Mouse (Mus musculus): ENCODE measurements around the gene Pold1. TPM values are rescaled to one million over a fixed set of nuclear protein-coding genes. Genes with fewer than 3 reads are reported as not detected.
A peak's percentile ranks its signal among the peaks of the same experiment; 100 is the strongest.

Gene Pold1
- total and polyA plus RNA-seq, 2 experiments from 2014 or later = 18.3 to 41.8 TPM

GRCm38 (mm10) chr7:44586930-44587329, 38.3 kb upstream of the Pold1 start:
- H3K4me2 ChIP-seq (ENCODE audit: low read depth, low read length) = peak overlapping the region; percentile 33; the same call in 1 of the 2 replicates
- H3K9me3 ChIP-seq (replicated peaks; ENCODE audit: control insufficient read depth, low read length) = no peaks in the 10 kb centered on the region
- TF ChIP-seq CTCF (IDR thresholded peaks at IDR 0.05; ENCODE audit: low read depth) (no peak), EP300 (IDR thresholded peaks at IDR 0.05; ENCODE audit: low read depth) (no peak)
- no peak overlapping the region for H3K9ac ChIP-seq (replicated peaks; ENCODE audit: low read depth, low read length)
- H3K36me3 ChIP-seq (replicated peaks; ENCODE audit: control insufficient read depth, insufficient read depth, low read length) = no peaks in the 10 kb centered on the region
- H3K4me3 ChIP-seq (ENCODE audit: low read depth, low read length) = peak overlapping the region; percentile 20
- H3K27me3 ChIP-seq (ENCODE audit: control insufficient read depth, insufficient read depth, low read length) = peaks cover 70% of the 10 kb centered on the region
- peaks cover 12% of the 10 kb centered on the region for H3K4me1 ChIP-seq (ENCODE audit: control insufficient read depth, insufficient read depth)
- ATAC-seq (ENCODE audit: insufficient read depth, low read depth) (0 out of 2 replicates have a peak, but pooled peaks have one; percentile 13), DNase-seq (ENCODE audit: low spot score) (peak; percentile 14)
- no peak overlapping the region for H3K27ac ChIP-seq (ENCODE audit: low read depth)
- WGBS = under 1% methylated on average over 18 of the region's 18 CpGs

- Histone ChIP-seq H3K4me3 (ENCODE audit: low read depth, low read length) (peak overlapping the region; percentile 20), H3K27me3 (ENCODE audit: control insufficient read depth, insufficient read depth, low read length) (peaks cover 65% of the 10 kb centered on the region), H3K9ac (replicated peaks; ENCODE audit: low read depth, low read length) (no peak overlapping the region)
Measured at GRCm38 (mm10) chr7:44586518-44586917, 37.9 kb upstream of the Pold1 start.

GRCm38 (mm10) chr7:44585606-44586005, 37.0 kb upstream of the Pold1 start:
- Histone ChIP-seq H3K36me3 (replicated peaks; ENCODE audit: control insufficient read depth, insufficient read depth, low read length) (no peaks in the 10 kb centered on the region), H3K27me3 (ENCODE audit: control insufficient read depth, insufficient read depth, low read length) (peaks cover 56% of the 10 kb centered on the region), H3K4me1 (ENCODE audit: control insufficient read depth, insufficient read depth) (peaks cover 3% of the 10 kb centered on the region; the same call in 1 of the 2 replicates), H3K4me3 (ENCODE audit: low read depth, low read length) (no peak overlapping the region), H3K9ac (replicated peaks; ENCODE audit: low read depth, low read length) (no peak overlapping the region), H3K9me3 (replicated peaks; ENCODE audit: control insufficient read depth, low read length) (no peaks in the 10 kb centered on the region), H3K4me2 (ENCODE audit: low read depth, low read length) (no peak overlapping the region), H3K27ac (ENCODE audit: low read depth) (no peak overlapping the region)
- 81% methylated on average over 6 of the region's 6 CpGs for WGBS
- DNase-seq (ENCODE audit: low spot score) (no peak), ATAC-seq (ENCODE audit: insufficient read depth, low read depth) (no peak)
- TF ChIP-seq EP300 (IDR thresholded peaks at IDR 0.05; ENCODE audit: low read depth) = no peak
- no peak for TF ChIP-seq CTCF (IDR thresholded peaks at IDR 0.05; ENCODE audit: low read depth)

More at GRCm38 (mm10) chr7:44586518-44586917, 37.9 kb upstream of the Pold1 start:
- H3K36me3 ChIP-seq (replicated peaks; ENCODE audit: control insufficient read depth, insufficient read depth, low read length) = no peaks in the 10 kb centered on the region
- H3K9me3 ChIP-seq (replicated peaks; ENCODE audit: control insufficient read depth, low read length) = no peaks in the 10 kb centered on the region
- peak overlapping the region; percentile 33; the same call in 1 of the 2 replicates for H3K4me2 ChIP-seq (ENCODE audit: low read depth, low read length)
- TF ChIP-seq EP300 (IDR thresholded peaks at IDR 0.05; ENCODE audit: low read depth) (no peak), CTCF (IDR thresholded peaks at IDR 0.05; ENCODE audit: low read depth) (no peak)
- H3K27ac ChIP-seq (ENCODE audit: low read depth) = no peak overlapping the region
- WGBS = 10% methylated on average over 19 of the region's 19 CpGs
- peaks cover 11% of the 10 kb centered on the region for H3K4me1 ChIP-seq (ENCODE audit: control insufficient read depth, insufficient read depth)
- DNase-seq (ENCODE audit: low spot score) (no peak), ATAC-seq (ENCODE audit: insufficient read depth, low read depth) (no peak)

GRCm38 (mm10) chr7:44584921-44585320, 36.3 kb upstream of the Pold1 start:
- H3K4me2 ChIP-seq (ENCODE audit: low read depth, low read length) = no peak overlapping the region
- ATAC-seq (ENCODE audit: insufficient read depth, low read depth) (no peak), DNase-seq (ENCODE audit: low spot score) (no peak)
- H3K4me3 ChIP-seq (ENCODE audit: low read depth, low read length) = no peak overlapping the region
- H3K4me1 ChIP-seq (ENCODE audit: control insufficient read depth, insufficient read depth) = peaks cover 3% of the 10 kb centered on the region; the same call in 1 of the 2 replicates
- no peaks in the 10 kb centered on the region for H3K9me3 ChIP-seq (replicated peaks; ENCODE audit: control insufficient read depth, low read length)
- 71% methylated on average over 6 of the region's 6 CpGs for WGBS
- no peak overlapping the region for H3K9ac ChIP-seq (replicated peaks; ENCODE audit: low read depth, low read length)
- no peak overlapping the region for H3K27ac ChIP-seq (ENCODE audit: low read depth)
- no peak for TF ChIP-seq CTCF (IDR thresholded peaks at IDR 0.05; ENCODE audit: low read depth)
- TF ChIP-seq EP300 (IDR thresholded peaks at IDR 0.05; ENCODE audit: low read depth) = no peak
- peaks cover 50% of the 10 kb centered on the region for H3K27me3 ChIP-seq (ENCODE audit: control insufficient read depth, insufficient read depth, low read length)
- H3K36me3 ChIP-seq (replicated peaks; ENCODE audit: control insufficient read depth, insufficient read depth, low read length) = no peaks in the 10 kb centered on the region

GRCm38 (mm10) chr7:44584265-44584804, 35.7 kb upstream of the Pold1 start:
- no peak overlapping the region for H3K4me2 ChIP-seq (ENCODE audit: low read depth, low read length)
- H3K27ac ChIP-seq (ENCODE audit: low read depth) = no peak overlapping the region
- WGBS = 51% methylated on average over 4 of the region's 4 CpGs
- no peak for ATAC-seq (ENCODE audit: insufficient read depth, low read depth)
- peaks cover 44% of the 10 kb centered on the region for H3K27me3 ChIP-seq (ENCODE audit: control insufficient read depth, insufficient read depth, low read length)
- TF ChIP-seq CTCF (IDR thresholded peaks at IDR 0.05; ENCODE audit: low read depth) = no peak
- TF ChIP-seq EP300 (IDR thresholded peaks at IDR 0.05; ENCODE audit: low read depth) = no peak
- no peak overlapping the region for H3K4me3 ChIP-seq (ENCODE audit: low read depth, low read length)
- no peak for DNase-seq (ENCODE audit: low spot score)
- peaks cover 3% of the 10 kb centered on the region; the same call in 1 of the 2 replicates for H3K4me1 ChIP-seq (ENCODE audit: control insufficient read depth, insufficient read depth)
- H3K36me3 ChIP-seq (replicated peaks; ENCODE audit: control insufficient read depth, insufficient read depth, low read length) = no peaks in the 10 kb centered on the region
- H3K9me3 ChIP-seq (replicated peaks; ENCODE audit: control insufficient read depth, low read length) = no peaks in the 10 kb centered on the region
- no peak overlapping the region for H3K9ac ChIP-seq (replicated peaks; ENCODE audit: low read depth, low read length)

- DNase-seq (ENCODE audit: low spot score) (no peak), ATAC-seq (ENCODE audit: insufficient read depth, low read depth) (no peak)
- WGBS = 68% methylated on average over 1 of the region's 1 CpGs
- no peak overlapping the region for H3K4me3 ChIP-seq (ENCODE audit: low read depth, low read length)
- no peaks in the 10 kb centered on the region for H3K36me3 ChIP-seq (replicated peaks; ENCODE audit: control insufficient read depth, insufficient read depth, low read length)
- peaks cover 32% of the 10 kb centered on the region for H3K27me3 ChIP-seq (ENCODE audit: control insufficient read depth, insufficient read depth, low read length)
- no peak overlapping the region for H3K4me2 ChIP-seq (ENCODE audit: low read depth, low read length)
- H3K4me1 ChIP-seq (ENCODE audit: control insufficient read depth, insufficient read depth) = 0 out of 2 replicates have a peak, but pooled peaks cover 3% of the 10 kb centered on the region
- no peak overlapping the region for H3K9ac ChIP-seq (replicated peaks; ENCODE audit: low read depth, low read length)
- no peaks in the 10 kb centered on the region; the same call in 1 of the 2 replicates for H3K9me3 ChIP-seq (replicated peaks; ENCODE audit: control insufficient read depth, low read length)
- no peak overlapping the region for H3K27ac ChIP-seq (ENCODE audit: low read depth)
- TF ChIP-seq EP300 (IDR thresholded peaks at IDR 0.05; ENCODE audit: low read depth) (no peak), CTCF (IDR thresholded peaks at IDR 0.05; ENCODE audit: low read depth) (no peak)
Measured at GRCm38 (mm10) chr7:44583146-44583545, 34.5 kb upstream of the Pold1 start.
